Mouse (Mus musculus) limb, embryonic 12.5 days (tissue): ENCODE results near the gene Tbl1xr1. TPM values are rescaled to one million over a fixed set of nuclear protein-coding genes. Genes with fewer than 3 reads are reported as not detected.

Experiments used
- ATAC-seq: fragments of 200-750 bp; cut with Nextera tagmentation; 2 replicates; pipeline ENCODE4 v1.8.0; 2017; ENCODE audit warnings: low read depth, moderate TSS enrichment; ENCODE audit not compliant: insufficient number of reproducible peaks, insufficient read depth, low FRiP score, low TSS enrichment
- H3K27ac ChIP-seq: fragments of 300-500 bp; sonication (generic); 2 replicates; pipeline ENCODE4 v1.5.1; 2016; ENCODE audit warnings: mild to moderate bottlenecking, moderate library complexity
- H3K27me3 ChIP-seq: fragments of 300-500 bp; sonication (generic); 2 replicates; pipeline ENCODE4 v1.6.1; 2016; ENCODE audit warnings: mild to moderate bottlenecking, moderate library complexity
- H3K36me3 ChIP-seq: fragments of 300-500 bp; sonication (generic); 2 replicates; pipeline ENCODE4 v1.6.1; 2016; ENCODE audit warnings: mild to moderate bottlenecking, moderate library complexity
- H3K4me1 ChIP-seq: fragments of 300-500 bp; sonication (generic); replicated peaks from 2 replicates; pipeline ENCODE4 v1.6.1; 2016
- H3K4me2 ChIP-seq: fragments of 300-500 bp; sonication (generic); 2 replicates; pipeline ENCODE4 v1.6.1; 2016; ENCODE audit warnings: mild to moderate bottlenecking, moderate library complexity
- H3K4me3 ChIP-seq: fragments of 300-500 bp; sonication (generic); replicated peaks from 2 replicates; pipeline ENCODE4 v1.5.1; 2016; ENCODE audit warnings: mild to moderate bottlenecking
- H3K9ac ChIP-seq: fragments of 300-500 bp; sonication (generic); replicated peaks from 2 replicates; pipeline ENCODE4 v1.6.1; 2016; ENCODE audit warnings: mild to moderate bottlenecking, moderate library complexity
- H3K9me3 ChIP-seq: fragments of 300-500 bp; sonication (generic); 2 replicates; pipeline ENCODE4 v1.6.1; 2016; ENCODE audit warnings: mild to moderate bottlenecking, moderate library complexity
- WGBS: fragments of 180-500 bp; shearing (Covaris S2); methylation state at CpG from one replicate; pipeline ENCODE4 v1.1.7; 2016; 5-methylcytosine and 5-hydroxymethylcytosine counted together
- polyA plus RNA-seq: library from polyadenylated mRNA; unstranded; fragments of >200 nt; fragmentation: Nextera tagmentation; extraction: Ambion mirVana; gene quantifications from 2 replicates; pipeline ENCODE4 v1.2.1, GENCODE M21; 2016

Tbl1xr1 gene
- polyA plus RNA-seq, 1 experiment from 2014 or later, result 38.0 TPM

GRCm38 (mm10) chr3:22142846-22143641 is 66.6 kb downstream of the Tbl1xr1 start:
- H3K4me3 ChIP-seq, result no peak overlapping the region
- no peak overlapping the region for H3K4me2 ChIP-seq
- 84% methylated on average over 5 of the region's 5 CpGs for WGBS
- no peak overlapping the region for H3K9ac ChIP-seq
- H3K27me3 ChIP-seq, result no peaks in the 10 kb centered on the region
- no peak overlapping the region for H3K27ac ChIP-seq
- H3K9me3 ChIP-seq, result no peaks in the 10 kb centered on the region
- H3K36me3 ChIP-seq, result no peaks in the 10 kb centered on the region
- H3K4me1 ChIP-seq, result peaks cover 7% of the 10 kb centered on the region
- no peak for ATAC-seq

- H3K9ac ChIP-seq, result no peak overlapping the region
- no peak overlapping the region for H3K4me3 ChIP-seq
- WGBS, result 95% methylated on average over 2 of the region's 2 CpGs
- no peaks in the 10 kb centered on the region for H3K9me3 ChIP-seq
- H3K27me3 ChIP-seq, result no peaks in the 10 kb centered on the region
- no peaks in the 10 kb centered on the region for H3K36me3 ChIP-seq
- peaks cover 7% of the 10 kb centered on the region for H3K4me1 ChIP-seq
- H3K27ac ChIP-seq, result no peak overlapping the region
- ATAC-seq, result no peak
- H3K4me2 ChIP-seq, result no peak overlapping the region
Observed at GRCm38 (mm10) chr3:22144255-22144654, 67.8 kb downstream of the Tbl1xr1 start.

- Histone ChIP-seq H3K27me3 (no peaks in the 10 kb centered on the region), H3K4me1 (peaks cover 3% of the 10 kb centered on the region; the same call in 1 of the 2 replicates), H3K9me3 (no peaks in the 10 kb centered on the region), H3K27ac (no peak overlapping the region), H3K36me3 (peaks cover 11% of the 10 kb centered on the region; the same call in 1 of the 2 replicates), H3K4me3 (no peak overlapping the region), H3K9ac (no peak overlapping the region), H3K4me2 (no peak overlapping the region)
- 83% methylated on average over 1 of the region's 1 CpGs for WGBS
- no peak for ATAC-seq
Observed at GRCm38 (mm10) chr3:22147433-22147927, 71.0 kb downstream of the Tbl1xr1 start.

GRCm38 (mm10) chr3:22148306-22148932 is 72.0 kb downstream of the Tbl1xr1 start:
- WGBS, result 89% methylated on average over 6 of the region's 6 CpGs
- H3K36me3 ChIP-seq, result peaks cover 13% of the 10 kb centered on the region; the same call in 1 of the 2 replicates
- H3K4me1 ChIP-seq, result no peaks in the 10 kb centered on the region
- H3K4me2 ChIP-seq, result no peak overlapping the region
- no peak overlapping the region for H3K9ac ChIP-seq
- no peaks in the 10 kb centered on the region for H3K27me3 ChIP-seq
- no peak overlapping the region for H3K4me3 ChIP-seq
- ATAC-seq, result no peak
- no peak overlapping the region for H3K27ac ChIP-seq
- H3K9me3 ChIP-seq, result no peaks in the 10 kb centered on the region

- Histone ChIP-seq H3K9me3 (no peaks in the 10 kb centered on the region), H3K36me3 (peaks cover 14% of the 10 kb centered on the region; the same call in 1 of the 2 replicates), H3K9ac (no peak overlapping the region), H3K27me3 (no peaks in the 10 kb centered on the region), H3K27ac (no peak overlapping the region), H3K4me3 (no peak overlapping the region), H3K4me2 (no peak overlapping the region), H3K4me1 (no peaks in the 10 kb centered on the region)
- 95% methylated on average over 5 of the region's 5 CpGs for WGBS
- ATAC-seq, result no peak
Observed at GRCm38 (mm10) chr3:22150872-22151530, 74.5 kb downstream of the Tbl1xr1 start.

- H3K9ac ChIP-seq, result no peak overlapping the region
- WGBS, result 97% methylated on average over 1 of the region's 1 CpGs
- H3K36me3 ChIP-seq, result peaks cover 20% of the 10 kb centered on the region; the same call in 1 of the 2 replicates
- peaks cover 9% of the 10 kb centered on the region; the same call in 1 of the 2 replicates for H3K9me3 ChIP-seq
- no peaks in the 10 kb centered on the region for H3K4me1 ChIP-seq
- H3K27ac ChIP-seq, result no peak overlapping the region
- H3K4me2 ChIP-seq, result no peak overlapping the region
- H3K4me3 ChIP-seq, result no peak overlapping the region
- H3K27me3 ChIP-seq, result no peaks in the 10 kb centered on the region
- no peak for ATAC-seq
Observed at GRCm38 (mm10) chr3:22152773-22153172, 76.3 kb downstream of the Tbl1xr1 start.

GRCm38 (mm10) chr3:22154522-22154921 is 78.1 kb downstream of the Tbl1xr1 start:
- no peak for ATAC-seq
- peaks cover 13% of the 10 kb centered on the region; the same call in 1 of the 2 replicates for H3K9me3 ChIP-seq
- no peak overlapping the region for H3K4me3 ChIP-seq
- no peaks in the 10 kb centered on the region for H3K4me1 ChIP-seq
- H3K27me3 ChIP-seq, result no peaks in the 10 kb centered on the region
- WGBS, result 91% methylated on average over 3 of the region's 3 CpGs
- H3K4me2 ChIP-seq, result no peak overlapping the region
- H3K36me3 ChIP-seq, result peaks cover 20% of the 10 kb centered on the region; the same call in 1 of the 2 replicates
- no peak overlapping the region for H3K9ac ChIP-seq
- H3K27ac ChIP-seq, result no peak overlapping the region

GRCm38 (mm10) chr3:22156397-22156796 is 79.9 kb downstream of the Tbl1xr1 start:
- no peak overlapping the region for H3K4me2 ChIP-seq
- peaks cover 12% of the 10 kb centered on the region; the same call in 1 of the 2 replicates for H3K36me3 ChIP-seq
- H3K27ac ChIP-seq, result no peak overlapping the region
- WGBS, result 72% methylated on average over 2 of the region's 2 CpGs
- no peaks in the 10 kb centered on the region for H3K27me3 ChIP-seq
- no peak overlapping the region for H3K9ac ChIP-seq
- H3K9me3 ChIP-seq, result peaks cover 18% of the 10 kb centered on the region; the same call in 1 of the 2 replicates
- ATAC-seq, result no peak
- H3K4me1 ChIP-seq, result no peaks in the 10 kb centered on the region
- H3K4me3 ChIP-seq, result no peak overlapping the region

- Histone ChIP-seq H3K4me2 (no peak overlapping the region), H3K9me3 (peaks cover 9% of the 10 kb centered on the region; the same call in 1 of the 2 replicates), H3K9ac (no peak overlapping the region), H3K4me3 (no peak overlapping the region), H3K4me1 (no peaks in the 10 kb centered on the region), H3K27ac (no peak overlapping the region), H3K36me3 (0 out of 2 replicates have a peak, but pooled peaks cover 4% of the 10 kb centered on the region), H3K27me3 (no peaks in the 10 kb centered on the region)
- ATAC-seq, result no peak
- WGBS, result 95% methylated on average over 3 of the region's 3 CpGs
Observed at GRCm38 (mm10) chr3:22162948-22163347, 86.5 kb downstream of the Tbl1xr1 start.

GRCm38 (mm10) chr3:22167856-22168255 is 91.4 kb downstream of the Tbl1xr1 start:
- H3K9me3 ChIP-seq, result no peaks in the 10 kb centered on the region
- H3K27ac ChIP-seq, result no peak overlapping the region
- no peak overlapping the region for H3K4me2 ChIP-seq
- no peak overlapping the region for H3K9ac ChIP-seq
- peaks cover 15% of the 10 kb centered on the region for H3K4me1 ChIP-seq
- no peak for ATAC-seq
- no peaks in the 10 kb centered on the region for H3K27me3 ChIP-seq
- no peak overlapping the region for H3K4me3 ChIP-seq
- H3K36me3 ChIP-seq, result 0 out of 2 replicates have a peak, but pooled peaks cover 2% of the 10 kb centered on the region
- 95% methylated on average over 2 of the region's 2 CpGs for WGBS

GRCm38 (mm10) chr3:22168432-22168831 is 92.0 kb downstream of the Tbl1xr1 start:
- Histone ChIP-seq H3K27ac (no peak overlapping the region), H3K36me3 (no peaks in the 10 kb centered on the region), H3K27me3 (no peaks in the 10 kb centered on the region), H3K4me3 (no peak overlapping the region), H3K9ac (no peak overlapping the region), H3K4me1 (peaks cover 15% of the 10 kb centered on the region), H3K9me3 (no peaks in the 10 kb centered on the region), H3K4me2 (no peak overlapping the region)
- no peak for ATAC-seq
- whole genome bisulfite sequencing, result 91% methylated on average over 4 of the region's 4 CpGs
